Mouse (Mus musculus) embryo, embryonic 9.5 days (tissue): ENCODE measurements around the gene Trarg1.
"Not testable (repeated sequence)": the region's sequence is repeated elsewhere in the genome, so short reads cannot be mapped to it uniquely, and the experiment has no call there.

Source experiments
- DNase-seq: peaks from one replicate; pipeline ENCODE4 v3.0.0-alpha.2; 2017; ENCODE audit errors: extremely low spot score

Trarg1 gene

DNA sequence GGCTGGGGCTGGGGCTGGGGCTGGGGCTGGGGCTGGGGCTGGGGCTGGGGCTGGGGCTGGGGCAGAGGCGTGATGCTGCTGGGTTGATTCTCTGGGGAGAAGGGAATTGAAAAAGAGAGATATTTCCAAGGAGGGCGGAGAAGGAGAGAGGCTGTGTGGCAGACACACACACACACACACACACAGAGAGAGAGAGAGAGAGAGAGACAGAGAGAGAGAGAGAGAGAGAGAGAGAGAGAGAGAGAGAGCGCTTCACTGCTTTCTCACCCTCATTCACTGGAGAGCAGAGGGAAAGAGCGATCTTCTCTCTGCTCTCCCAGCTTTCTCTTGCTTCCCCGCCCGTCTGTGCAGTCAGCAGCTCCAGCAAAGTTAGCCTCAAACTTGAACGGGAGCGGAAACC, at the start of gene Trarg1:
Gene Trarg1, plus strand, starts transcription at position 301 of the 400 bp plus-strand sequence.
- DNase-seq: not testable (repeated sequence)

DNA sequence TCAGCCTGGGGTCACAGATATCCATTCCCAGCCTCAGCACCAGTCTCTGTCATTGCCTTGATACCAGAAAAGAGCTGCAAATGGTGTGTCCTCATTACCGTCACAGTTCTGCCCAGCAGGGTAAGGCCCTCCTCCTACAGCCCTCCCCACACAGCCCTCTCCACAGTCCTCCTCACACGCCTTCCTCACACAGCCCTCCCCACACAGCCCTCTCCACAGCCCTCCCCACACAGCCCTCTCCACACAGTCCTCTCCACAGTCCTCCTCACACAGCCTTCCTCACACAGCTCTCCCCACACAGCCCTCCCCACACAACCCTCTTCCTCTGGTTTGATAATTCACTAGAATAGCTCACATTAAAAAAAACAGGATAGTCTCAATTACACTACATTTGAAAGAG, 49.6 kb upstream of the Trarg1 start:
- DNase-seq: no peak

DNA sequence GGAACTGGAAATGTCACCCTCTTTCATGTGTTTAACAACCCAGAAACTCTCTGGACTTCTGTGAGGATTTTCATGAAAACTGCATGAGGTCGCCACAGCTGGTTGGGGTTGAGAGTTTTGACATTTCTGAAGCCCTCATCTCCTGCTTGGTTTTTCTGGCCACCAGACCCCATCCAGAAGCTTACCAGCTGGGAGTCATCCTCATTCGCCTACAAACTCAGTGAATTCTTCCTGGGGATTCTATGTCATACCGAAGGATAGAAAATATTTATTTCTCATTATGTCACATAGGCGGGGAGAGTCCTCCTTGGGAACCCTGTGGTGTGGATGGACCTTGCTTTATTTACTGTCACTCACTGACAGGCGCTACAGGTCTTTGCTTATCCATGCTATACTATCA, 49.1 kb upstream of the Trarg1 start:
- no peak for DNase-seq

DNA sequence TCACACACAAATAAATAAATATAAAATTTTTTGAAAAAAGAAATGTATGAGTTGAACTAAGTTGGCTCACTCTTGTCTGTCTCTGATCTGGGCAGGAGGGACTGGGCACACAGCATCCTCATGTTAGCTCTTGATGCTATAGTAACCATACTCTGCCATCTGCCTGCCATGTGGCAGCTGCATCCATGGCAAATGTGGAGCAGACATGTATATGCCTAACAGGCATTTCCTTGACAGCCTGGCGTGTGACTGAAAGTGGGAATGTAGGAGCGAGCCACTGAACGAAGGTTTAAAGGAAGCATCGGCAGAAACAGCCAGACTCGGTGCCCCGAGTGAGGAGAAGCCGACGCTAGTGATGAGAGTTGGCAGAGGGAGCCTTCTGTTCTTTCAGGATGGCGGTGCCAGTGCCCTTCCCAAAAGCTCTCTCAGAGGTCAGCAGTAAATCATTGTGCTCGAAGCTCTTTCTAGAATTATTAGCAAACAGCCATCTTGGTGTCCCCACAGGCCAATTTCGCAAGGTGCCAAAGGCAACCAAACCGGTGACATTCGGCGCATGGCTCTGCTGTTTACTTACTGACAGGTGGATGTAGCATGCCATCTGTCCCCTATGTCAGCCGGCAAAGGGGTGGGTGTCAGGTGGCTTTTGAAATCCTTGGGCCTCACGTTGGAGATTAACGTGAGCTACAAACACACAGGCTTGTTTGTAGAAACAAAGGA, 40.2 kb upstream of the Trarg1 start:
- DNase-seq: no peak

DNA sequence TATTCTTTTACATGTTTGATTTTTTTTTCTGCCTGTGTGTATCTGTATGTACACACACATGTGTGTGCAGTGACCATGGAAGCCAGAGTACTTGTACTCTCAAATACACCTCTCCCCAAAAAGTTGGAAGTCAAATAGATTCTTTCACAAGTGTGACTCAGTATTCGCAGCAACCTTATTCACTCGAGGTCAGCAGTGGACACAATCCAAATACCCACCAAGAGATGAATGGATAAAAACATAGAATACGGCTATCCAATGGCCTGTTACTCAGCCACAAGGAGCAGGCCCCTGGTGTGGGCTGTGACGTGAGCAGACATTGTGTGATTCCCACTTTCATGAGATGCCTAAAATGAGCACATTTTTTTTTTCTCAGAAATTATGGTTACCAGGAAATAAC, 39.4 kb upstream of the Trarg1 start:
- no peak for DNase-seq

DNA sequence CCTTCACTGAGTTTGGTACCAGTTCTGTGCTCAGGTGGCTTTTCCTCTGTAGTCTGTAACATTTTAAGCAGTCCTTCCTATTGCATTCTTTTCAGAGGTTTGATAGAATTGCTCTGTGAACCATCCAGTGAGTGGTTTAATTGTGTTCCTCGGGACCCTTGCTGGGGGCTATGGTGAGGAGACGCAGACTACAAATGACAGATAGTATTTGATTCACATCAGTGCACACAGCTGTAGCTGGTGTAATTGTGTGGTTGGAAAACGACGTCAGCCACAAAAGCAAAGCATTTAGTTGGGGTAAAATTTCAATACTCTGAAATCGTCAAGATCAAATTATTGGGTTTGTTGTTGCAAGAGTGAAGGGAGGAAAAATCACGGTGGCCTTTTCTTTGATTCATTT, 35.4 kb upstream of the Trarg1 start:
- DNase-seq: no peak

DNA sequence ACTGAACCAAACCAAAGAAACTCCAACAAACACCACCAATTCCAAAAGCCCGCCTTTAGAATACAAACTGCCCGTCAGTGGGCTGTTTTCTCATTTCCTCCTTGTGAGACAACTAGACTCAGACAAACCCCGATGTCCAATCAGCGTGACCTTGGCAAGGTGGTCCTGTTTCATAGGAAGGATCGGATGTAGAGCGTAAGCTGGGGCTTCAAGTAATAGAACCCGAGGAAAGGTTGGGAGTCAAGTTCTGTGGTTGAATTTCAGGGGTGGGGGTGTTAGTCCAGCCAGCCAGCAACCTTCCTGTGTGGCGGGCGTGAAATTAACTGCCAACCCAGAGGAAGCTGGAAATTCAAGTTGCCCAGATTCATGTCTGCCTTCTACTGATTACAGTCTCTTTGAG, 34.6 kb upstream of the Trarg1 start:
- no peak for DNase-seq

DNA sequence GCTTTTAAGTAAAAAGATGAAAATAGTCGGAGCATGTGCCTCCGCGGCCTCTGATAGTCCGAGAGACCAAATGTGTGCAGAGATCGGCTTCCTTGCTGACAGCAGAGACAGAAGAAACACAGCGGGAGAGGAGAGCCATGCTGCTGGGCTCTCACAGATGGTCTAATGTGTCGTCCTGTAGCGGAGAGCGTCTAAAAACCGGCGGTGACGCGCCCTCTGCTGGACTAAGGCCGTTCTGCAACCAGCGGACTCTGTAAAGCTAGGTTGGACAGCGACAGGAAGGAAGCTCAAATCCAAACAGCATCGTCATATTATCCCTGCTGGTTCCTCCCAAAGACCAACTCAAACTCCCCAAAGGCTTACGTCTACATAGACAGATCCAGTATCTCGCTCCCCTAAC, 33.7 kb upstream of the Trarg1 start:
- peak; percentile 90 for DNase-seq

DNA sequence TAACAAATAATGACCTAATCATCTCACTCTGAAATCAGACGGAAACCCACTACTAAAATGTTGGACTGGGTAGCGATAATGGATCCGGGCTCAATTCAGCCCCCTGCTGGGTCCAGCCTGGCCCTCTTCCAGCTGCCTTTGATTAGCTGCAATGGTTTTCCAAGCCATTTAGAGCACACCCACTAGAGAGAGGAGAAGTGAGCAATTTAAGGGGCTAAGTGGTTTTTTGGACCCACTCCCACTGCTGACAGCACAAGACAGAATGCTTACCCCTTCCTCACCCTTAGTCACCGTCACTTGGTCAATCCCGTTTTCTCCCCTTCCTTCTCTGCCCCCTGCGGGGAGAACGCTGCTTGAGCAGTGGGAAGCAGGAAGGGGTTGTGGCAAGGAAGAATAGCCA, 32.5 kb upstream of the Trarg1 start:
- no peak for DNase-seq

DNA sequence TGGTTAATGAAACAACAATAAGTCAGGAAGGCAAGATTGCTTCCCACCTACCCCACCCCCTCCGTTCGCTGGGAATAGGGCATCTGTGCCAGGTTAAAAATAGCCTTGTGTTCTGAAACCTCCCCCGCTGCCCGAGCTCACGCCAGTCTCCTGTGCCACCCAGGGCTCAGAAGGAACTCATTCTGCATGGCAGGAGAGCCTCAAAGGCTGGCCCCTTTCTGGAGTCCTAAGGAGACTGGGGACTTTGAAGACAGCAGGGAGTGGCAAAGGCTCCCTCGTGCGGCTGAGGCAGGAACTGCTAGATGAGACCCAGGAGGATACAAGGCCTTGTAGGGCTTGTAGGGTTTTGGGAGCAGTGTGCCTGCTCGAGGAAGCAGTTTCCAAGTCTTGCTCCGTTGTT, 32.1 kb upstream of the Trarg1 start:
- peak; percentile 86 for DNase-seq

DNA sequence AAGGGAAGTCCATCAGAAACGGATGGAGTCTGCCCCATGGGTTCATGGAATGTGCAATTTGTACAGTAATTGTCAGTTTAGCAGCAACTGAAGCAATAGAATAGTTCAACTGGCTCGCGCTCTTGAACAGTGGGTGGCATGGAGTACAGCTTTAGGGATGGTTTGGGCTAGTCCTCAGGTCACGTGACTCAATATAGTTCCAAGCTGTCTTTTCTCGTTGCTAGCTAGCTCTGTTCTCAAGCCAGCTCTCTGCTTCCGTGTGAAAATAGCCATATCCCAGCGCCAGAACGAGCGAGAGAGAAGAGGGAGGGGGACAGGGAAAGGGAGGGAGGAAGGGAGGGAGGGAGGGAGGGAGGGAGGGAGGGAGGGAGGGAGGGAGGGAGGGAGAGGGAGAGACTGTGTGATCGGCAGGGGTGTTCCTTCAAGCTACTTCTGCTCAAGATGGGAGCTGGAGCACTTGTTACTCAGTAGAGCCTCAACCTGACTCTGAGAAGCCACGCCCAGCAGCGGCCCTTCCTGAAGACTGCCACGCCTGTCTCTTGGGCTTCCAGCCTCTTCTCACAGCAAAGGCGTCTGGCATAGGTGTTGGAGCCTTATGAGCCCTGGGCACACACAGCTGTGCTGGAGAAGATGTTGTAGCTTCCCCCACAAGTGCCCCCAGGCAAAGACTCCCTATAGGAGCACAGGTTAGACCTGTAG, 28.6 kb upstream of the Trarg1 start:
- DNase-seq: no peak

DNA sequence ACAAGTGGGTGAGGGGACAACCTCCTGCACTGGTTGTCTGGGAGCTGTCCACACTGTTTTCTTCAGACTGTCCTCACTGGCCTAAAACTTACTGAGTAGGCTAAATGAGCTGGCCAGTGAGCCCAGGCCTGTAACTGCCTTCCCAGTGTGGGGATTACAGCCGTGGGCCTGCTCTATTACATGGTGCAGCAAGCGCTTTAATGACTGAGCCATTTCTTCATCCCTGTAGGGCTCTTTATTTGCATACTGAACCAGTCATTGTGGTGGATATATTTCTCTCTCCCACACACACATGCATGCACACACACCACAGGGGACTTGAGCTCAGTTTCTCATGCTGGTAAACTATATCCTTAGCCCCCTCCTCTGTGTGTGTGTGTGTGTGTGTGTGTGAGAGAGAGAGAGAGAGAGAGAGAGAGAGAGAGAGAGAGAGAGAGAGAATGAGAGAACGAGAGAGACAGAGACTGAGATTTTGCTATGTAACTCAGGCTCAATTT, 26.7 kb upstream of the Trarg1 start:
- DNase-seq: no peak

DNA sequence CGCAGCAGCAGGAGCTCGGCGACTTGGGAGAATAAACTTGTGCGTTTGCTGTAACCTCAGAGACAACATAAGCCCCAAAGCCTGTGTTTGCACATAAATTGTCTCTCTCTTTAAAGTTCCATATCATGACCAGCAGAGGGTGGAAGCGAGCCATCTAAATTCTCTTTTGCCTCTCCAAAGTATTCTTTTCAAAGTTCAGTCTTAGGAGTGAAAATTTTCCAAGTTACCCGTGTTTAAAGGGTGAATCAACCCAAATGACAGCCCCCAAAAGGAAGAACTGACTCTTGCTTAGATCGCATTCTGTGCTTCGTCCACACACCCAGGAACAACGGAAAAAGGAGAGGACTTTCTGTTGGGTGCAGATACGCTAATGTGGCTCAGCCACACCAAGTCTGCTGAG, 24.5 kb upstream of the Trarg1 start:
- DNase-seq: peak; percentile 61

DNA sequence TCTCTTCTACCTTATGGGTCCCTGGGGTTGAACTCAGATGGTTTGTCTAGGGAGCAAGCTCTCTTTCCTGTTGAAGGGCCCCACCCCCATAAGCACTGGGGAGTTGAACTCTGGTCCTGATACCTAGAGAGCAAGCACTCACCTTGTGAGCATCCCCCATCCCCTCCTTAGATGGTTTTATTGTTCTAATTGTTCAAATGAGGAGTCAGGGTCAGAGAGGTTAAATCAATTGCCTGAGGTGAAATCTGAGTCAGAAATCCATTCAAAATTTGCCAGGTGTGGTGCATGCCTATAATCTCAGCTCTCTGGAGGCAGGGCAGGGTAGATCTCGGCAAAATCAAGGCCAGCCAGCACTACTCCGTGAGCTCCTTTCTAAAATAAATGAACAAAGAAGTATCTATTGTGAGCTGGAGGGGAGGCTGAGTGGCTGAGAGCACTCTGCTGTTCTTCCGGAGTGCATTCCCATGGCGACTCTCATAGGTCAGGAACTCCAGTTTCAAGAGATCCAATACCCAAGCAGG, 22.1 kb upstream of the Trarg1 start:
- no peak for DNase-seq

DNA sequence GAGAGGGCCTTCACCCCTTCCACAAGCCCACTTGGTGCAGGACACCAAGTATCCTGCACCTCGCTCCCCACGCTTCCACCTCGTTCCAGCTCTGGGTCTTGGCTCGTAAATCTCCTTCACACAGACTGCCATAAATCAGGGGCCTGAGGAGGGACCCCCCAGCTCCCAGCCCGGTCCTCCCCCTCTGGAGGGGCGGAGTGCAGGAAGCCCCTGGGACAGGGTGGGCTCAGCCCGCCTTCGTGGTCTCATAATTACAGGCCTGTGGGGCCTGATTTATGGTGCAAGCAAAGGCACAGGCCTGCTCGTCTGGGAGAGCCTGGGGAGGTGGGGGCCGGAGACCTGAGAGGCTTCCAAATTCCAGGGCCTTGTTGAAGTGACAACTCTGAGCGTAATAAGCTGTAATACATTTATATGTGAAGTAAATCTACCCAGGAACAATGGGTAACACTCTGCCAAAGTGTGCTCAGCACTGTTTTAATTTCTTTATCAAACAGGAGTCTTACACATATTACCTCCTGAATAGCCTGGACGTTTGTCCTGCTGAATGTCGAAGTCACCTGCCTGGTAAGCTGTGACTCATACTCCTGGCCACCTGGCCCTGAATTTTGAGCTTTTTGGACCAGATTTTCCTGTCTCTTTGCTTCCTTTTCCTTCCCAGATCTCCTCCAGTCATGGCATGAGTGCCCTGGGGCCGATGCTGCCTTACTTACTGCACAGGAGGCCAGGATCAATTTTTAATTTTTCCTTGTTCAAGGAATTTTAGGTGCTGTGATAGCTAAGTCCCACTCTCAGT, 20.3 kb upstream of the Trarg1 start:
- peak; percentile 38 for DNase-seq

DNA sequence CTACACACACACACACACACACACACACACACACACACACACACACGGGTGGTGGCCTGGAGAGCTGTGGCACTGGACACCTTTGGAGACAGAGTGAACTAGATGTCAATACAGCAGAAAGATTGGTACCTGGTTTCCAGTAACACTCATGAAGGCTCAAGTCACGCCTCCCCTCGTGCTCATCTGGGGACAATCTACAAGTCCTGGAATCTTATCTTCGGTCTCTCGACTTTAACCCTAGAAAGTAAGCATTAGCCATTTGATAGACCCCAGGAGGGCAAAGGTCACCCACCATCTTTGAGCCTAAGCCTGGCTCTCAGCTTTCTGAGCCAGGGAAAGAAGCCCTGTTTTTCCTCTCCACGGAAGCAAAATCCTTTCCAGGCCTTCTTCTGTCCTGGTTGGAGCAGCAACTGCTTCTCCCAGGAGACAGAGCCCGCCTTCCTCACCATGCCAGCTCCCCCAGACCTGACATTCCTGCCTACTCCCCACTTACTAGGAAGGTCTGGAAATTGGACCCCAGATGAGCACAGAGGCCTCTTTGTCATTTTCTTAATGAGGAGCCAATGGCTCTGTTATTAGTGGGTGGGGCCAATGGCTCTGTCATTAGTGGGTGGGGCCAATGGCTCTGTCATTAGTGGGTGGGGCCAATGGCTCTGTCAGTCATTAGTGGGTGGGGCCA, 17.7 kb upstream of the Trarg1 start:
- no peak for DNase-seq

DNA sequence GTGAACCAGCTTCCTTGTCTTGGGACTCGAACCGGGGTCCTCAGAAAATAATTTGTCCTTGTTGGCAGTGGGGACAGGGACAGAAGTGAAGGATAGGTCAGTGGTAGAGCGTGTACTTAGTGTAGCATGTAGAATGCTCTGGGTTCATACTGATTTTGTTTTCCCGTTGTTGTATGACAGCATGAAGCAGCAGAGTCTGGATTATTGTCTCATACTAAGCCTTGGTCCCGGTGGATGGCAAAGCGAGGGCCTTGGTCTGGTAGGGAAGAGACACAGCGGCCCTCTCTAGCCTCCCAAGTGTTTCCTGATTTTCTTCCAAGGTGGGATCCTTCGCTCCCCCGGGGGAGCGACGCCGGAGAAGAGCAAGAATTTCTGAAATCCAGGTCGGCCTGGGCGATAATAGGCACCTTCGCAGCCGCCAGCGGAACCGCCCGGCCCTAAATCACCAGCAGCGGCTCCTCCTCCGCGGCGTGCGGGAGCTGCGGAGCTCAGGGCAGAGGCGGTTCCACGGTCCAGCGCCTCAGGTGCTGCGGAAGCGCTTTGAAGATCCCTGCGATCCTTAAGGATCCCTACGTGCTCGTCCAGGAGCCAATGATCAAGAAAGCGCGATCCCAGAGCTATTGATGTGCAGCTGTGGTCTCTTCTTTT, 13.5 kb upstream of the Trarg1 start:
- peak; percentile 36 for DNase-seq

DNA sequence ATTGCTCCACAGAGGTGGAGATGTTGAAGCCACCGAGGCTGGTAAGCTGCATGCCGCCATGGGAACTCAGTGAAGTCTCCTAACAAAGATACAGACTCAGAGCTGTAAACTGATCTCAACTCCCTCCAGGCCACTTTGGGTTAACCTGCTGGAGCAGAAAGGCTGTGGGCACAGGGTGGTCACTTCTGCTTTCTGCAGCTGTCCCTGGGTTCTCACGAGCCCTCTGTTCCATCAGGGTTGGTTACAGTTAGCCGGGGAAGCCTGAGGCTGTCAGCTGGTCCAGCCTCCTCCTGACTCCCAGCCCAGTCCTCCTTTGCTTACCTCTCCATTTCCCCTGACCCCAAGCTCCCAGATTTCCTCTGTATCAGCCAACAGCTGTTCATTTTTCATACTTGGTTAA, 11.8 kb upstream of the Trarg1 start:
- DNase-seq: no peak

DNA sequence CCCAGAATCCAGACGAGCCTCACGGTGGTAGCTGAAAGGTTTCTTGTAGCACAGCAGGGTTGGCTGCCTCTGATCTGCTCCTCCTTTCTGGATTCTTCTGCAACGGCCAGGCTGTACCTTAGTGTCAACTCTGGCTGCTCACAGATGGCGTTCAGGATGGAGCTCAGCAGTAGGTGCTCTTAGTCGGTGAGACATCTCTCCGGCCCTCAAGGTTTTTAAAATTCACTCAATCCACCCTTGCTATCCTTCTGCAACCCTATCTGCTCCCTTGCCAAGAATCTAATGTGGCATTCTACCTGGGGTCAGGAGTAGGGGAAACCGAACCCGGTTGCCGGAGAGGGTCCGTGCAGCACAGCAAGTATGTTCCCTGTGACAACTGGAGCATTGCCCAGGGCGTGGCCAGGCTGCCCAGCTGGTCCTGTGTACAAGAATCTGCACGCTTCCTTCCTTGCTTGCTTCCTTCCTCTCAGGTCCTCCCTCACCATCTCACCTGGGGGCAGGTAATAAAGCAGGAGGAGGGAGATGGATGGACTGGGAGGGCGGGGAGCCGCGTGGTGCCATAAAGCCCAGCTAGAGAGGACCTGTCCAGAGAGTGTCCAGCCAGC, 7.6 kb upstream of the Trarg1 start, which contains the start of gene Bhlha9:
Gene Bhlha9, plus strand, starts transcription at position 600 of the 605 bp plus-strand sequence.
- no peak for DNase-seq

DNA sequence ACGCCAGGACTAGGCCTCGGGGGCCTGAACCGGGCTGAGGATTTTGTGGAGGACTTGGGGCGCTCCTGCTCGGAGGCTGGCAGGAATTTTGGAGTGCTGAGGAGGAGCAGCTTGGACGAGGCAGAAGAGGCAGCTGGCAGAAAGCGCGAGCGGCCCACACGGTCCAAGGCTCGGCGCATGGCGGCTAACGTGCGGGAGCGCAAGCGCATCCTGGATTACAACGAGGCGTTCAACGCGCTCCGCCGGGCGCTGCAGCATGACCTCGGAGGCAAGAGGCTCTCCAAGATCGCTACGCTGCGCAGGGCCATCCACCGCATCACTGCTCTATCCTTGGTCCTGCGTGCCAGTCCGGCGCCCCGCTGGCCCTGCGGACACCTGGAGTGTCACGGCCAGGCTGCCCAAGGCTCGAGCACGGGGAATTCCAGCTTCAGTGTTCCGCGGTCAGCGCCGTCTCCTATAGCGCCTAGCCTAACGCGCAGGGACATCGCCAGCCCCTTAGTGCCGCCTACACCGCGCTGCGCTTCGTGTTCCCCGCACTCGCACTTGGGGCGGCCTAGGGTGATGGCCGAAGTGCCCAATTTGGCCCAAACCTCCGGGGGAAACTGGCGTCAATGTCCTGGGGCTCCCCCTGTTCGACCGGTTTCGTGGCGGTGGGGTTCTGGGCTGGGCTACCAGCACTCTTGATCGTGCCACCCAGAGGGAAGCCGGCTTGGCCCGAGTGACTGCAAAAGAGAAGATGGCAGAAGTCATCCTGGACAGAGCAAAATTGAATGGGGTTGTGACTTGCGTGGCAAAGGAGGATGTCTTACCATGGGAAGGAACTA, 6.8 kb upstream of the Trarg1 start:
- DNase-seq: peak; percentile 51
